Mouse (Mus musculus) forebrain, embryonic 14.5 days (tissue): ENCODE results near the gene Hoxa10. TPM values are rescaled to one million over a fixed set of nuclear protein-coding genes. Genes with fewer than 3 reads are reported as not detected.

ENCODE experiments used
- ATAC-seq: fragments of 200-750 bp; cut with Nextera tagmentation; 2 replicates; pipeline ENCODE4 v1.8.0; 2017; ENCODE audit warnings: mild to moderate bottlenecking, moderate library complexity
- DNase-seq: peaks from one replicate; pipeline ENCODE4 v3.0.0-alpha.2; 2015; ENCODE audit warnings: low spot score
- H3K27ac ChIP-seq: fragments of 300-500 bp; sonication (generic); 2 replicates; pipeline ENCODE4 v1.5.1; 2014; ENCODE audit warnings: low read depth, mild to moderate bottlenecking, control low read depth, low read length, moderate library complexity
- H3K27me3 ChIP-seq: fragments of 300-500 bp; sonication (generic); replicated peaks from 2 replicates; pipeline ENCODE4 v1.6.1; 2014; ENCODE audit warnings: low read length, control low read depth, mixed read lengths; ENCODE audit not compliant: control insufficient read depth, insufficient read depth
- H3K36me3 ChIP-seq: fragments of 300-500 bp; sonication (generic); 2 replicates; pipeline ENCODE4 v1.6.1; 2014; ENCODE audit warnings: low read length, control low read depth; ENCODE audit not compliant: control insufficient read depth, insufficient read depth
- H3K4me1 ChIP-seq: fragments of 300-500 bp; sonication (generic); 2 replicates; pipeline ENCODE4 v1.6.1; 2014; ENCODE audit warnings: antibody characterized with exemption, low read length, control low read depth; ENCODE audit not compliant: control insufficient read depth, insufficient read depth
- H3K4me2 ChIP-seq: fragments of 300-500 bp; sonication (generic); 2 replicates; pipeline ENCODE4 v1.6.1; 2014; ENCODE audit warnings: mild to moderate bottlenecking, control low read depth, low read length
- H3K4me3 ChIP-seq: fragments of 300-500 bp; sonication (generic); 2 replicates; pipeline ENCODE4 v1.5.1; 2014; ENCODE audit warnings: low read depth, low read length, control low read depth
- H3K9ac ChIP-seq: fragments of 300-500 bp; sonication (generic); 2 replicates; pipeline ENCODE4 v1.6.1; 2014; ENCODE audit warnings: mild to moderate bottlenecking, low read length, control low read depth, moderate library complexity
- H3K9me3 ChIP-seq: fragments of 300-500 bp; sonication (generic); replicated peaks from 2 replicates; pipeline ENCODE4 v1.6.1; 2016; ENCODE audit warnings: low read length, control low read depth, mixed read lengths; ENCODE audit not compliant: control insufficient read depth
- WGBS: fragments of 180-500 bp; shearing (Covaris S2); extraction: QIAGEN DNeasy Blood & Tissue Kit; methylation state at CpG from one replicate; pipeline ENCODE4 v1.1.7; 2014; 5-methylcytosine and 5-hydroxymethylcytosine counted together
- polyA plus RNA-seq: library from polyadenylated mRNA; unstranded; fragments of >200 nt; fragmentation: Nextera tagmentation; extraction: Ambion mirVana; gene quantifications from 2 replicates; pipeline ENCODE4 v1.2.1, GENCODE M21; 2014

Gene Hoxa10
- polyA plus RNA-seq, 1 experiment from 2014 or later, result not detected

- H3K9me3 ChIP-seq, result no peaks in the 10 kb centered on the region
- DNase-seq (no peak), ATAC-seq (no peak)
- 2% methylated on average over 18 of the region's 18 CpGs for WGBS
- no peaks in the 10 kb centered on the region for H3K36me3 ChIP-seq
- H3K4me1 ChIP-seq, result no peaks in the 10 kb centered on the region
- H3K9ac ChIP-seq, result no peak overlapping the region
- H3K4me3 ChIP-seq, result no peak overlapping the region
- no peak overlapping the region for H3K27ac ChIP-seq
- peaks cover 93% of the 10 kb centered on the region for H3K27me3 ChIP-seq
- no peak overlapping the region for H3K4me2 ChIP-seq
These were observed 24.8 kb upstream of the Hoxa10 start for GRCm38 (mm10) chr6:52265306-52265912.

GRCm38 (mm10) chr6:52264106-52264790 lies 23.6 kb upstream of the Hoxa10 start:
- WGBS, result 2% methylated on average over 5 of the region's 5 CpGs
- H3K4me3 ChIP-seq, result no peak overlapping the region
- H3K4me2 ChIP-seq, result no peak overlapping the region
- H3K27ac ChIP-seq, result no peak overlapping the region
- H3K4me1 ChIP-seq, result no peaks in the 10 kb centered on the region
- ATAC-seq, result no peak
- DNase-seq, result no peak
- peaks cover 90% of the 10 kb centered on the region for H3K27me3 ChIP-seq
- no peak overlapping the region for H3K9ac ChIP-seq
- H3K9me3 ChIP-seq, result no peaks in the 10 kb centered on the region
- H3K36me3 ChIP-seq, result no peaks in the 10 kb centered on the region

- no peak for DNase-seq
- Histone ChIP-seq H3K27ac (no peak overlapping the region), H3K4me3 (no peak overlapping the region), H3K9me3 (no peaks in the 10 kb centered on the region), H3K4me1 (no peaks in the 10 kb centered on the region), H3K27me3 (peaks cover 90% of the 10 kb centered on the region), H3K4me2 (no peak overlapping the region), H3K9ac (no peak overlapping the region), H3K36me3 (no peaks in the 10 kb centered on the region)
- no peak for ATAC-seq
- WGBS, result 2% methylated on average over 6 of the region's 6 CpGs
These were observed 22.6 kb upstream of the Hoxa10 start for GRCm38 (mm10) chr6:52263321-52263585.

- Histone ChIP-seq H3K4me3 (no peak overlapping the region), H3K36me3 (no peaks in the 10 kb centered on the region), H3K9ac (no peak overlapping the region), H3K27me3 (peaks cover 88% of the 10 kb centered on the region), H3K27ac (no peak overlapping the region), H3K4me2 (no peak overlapping the region), H3K9me3 (no peaks in the 10 kb centered on the region), H3K4me1 (no peaks in the 10 kb centered on the region)
- ATAC-seq (no peak), DNase-seq (no peak)
- 1% methylated on average over 24 of the region's 24 CpGs for WGBS
These were observed 22.0 kb upstream of the Hoxa10 start for GRCm38 (mm10) chr6:52262463-52263320.

- Histone ChIP-seq H3K4me1 (no peaks in the 10 kb centered on the region), H3K9me3 (no peaks in the 10 kb centered on the region), H3K27me3 (peaks cover 91% of the 10 kb centered on the region), H3K4me2 (no peak overlapping the region), H3K36me3 (no peaks in the 10 kb centered on the region), H3K4me3 (no peak overlapping the region), H3K27ac (no peak overlapping the region), H3K9ac (no peak overlapping the region)
- 3% methylated on average over 9 of the region's 9 CpGs for WGBS
- no peak for DNase-seq
- ATAC-seq, result no peak
These were observed 21.3 kb upstream of the Hoxa10 start for GRCm38 (mm10) chr6:52261751-52262462.

- H3K36me3 ChIP-seq, result no peaks in the 10 kb centered on the region
- under 1% methylated on average over 34 of the region's 72 CpGs for WGBS
- 0 out of 2 replicates have a peak, but pooled peaks have one; percentile 48 for ATAC-seq
- peaks cover 89% of the 10 kb centered on the region for H3K27me3 ChIP-seq
- H3K9me3 ChIP-seq, result no peaks in the 10 kb centered on the region
- DNase-seq, result no peak
- H3K4me2 ChIP-seq, result peak within 1 kb of the TSS; percentile 40
- no peak within 1 kb of the TSS for H3K27ac ChIP-seq
- H3K9ac ChIP-seq, result no peak within 1 kb of the TSS
- H3K4me1 ChIP-seq, result no peaks in the 10 kb centered on the region
- H3K4me3 ChIP-seq, result peak within 1 kb of the TSS; percentile 21
These were observed 20.3 kb upstream of the Hoxa10 start, which contains the start of gene Hoxa13 for GRCm38 (mm10) chr6:52260654-52261575. Gene Hoxa13 (minus strand): TSS chr6:52260880.

GRCm38 (mm10) chr6:52259811-52260261 lies 19.2 kb upstream of the Hoxa10 start:
- peak overlapping the region; percentile 40; the same call in 1 of the 2 replicates for H3K4me2 ChIP-seq
- H3K9me3 ChIP-seq, result no peaks in the 10 kb centered on the region
- H3K4me1 ChIP-seq, result no peaks in the 10 kb centered on the region
- ATAC-seq (no peak), DNase-seq (no peak)
- WGBS, result under 1% methylated on average over 39 of the region's 39 CpGs
- H3K4me3 ChIP-seq, result no peak overlapping the region
- no peak overlapping the region for H3K9ac ChIP-seq
- no peaks in the 10 kb centered on the region for H3K36me3 ChIP-seq
- H3K27me3 ChIP-seq, result peaks cover 89% of the 10 kb centered on the region
- H3K27ac ChIP-seq, result no peak overlapping the region
